Mouse (Mus musculus) liver, adult 2 months (tissue): Measurements from ENCODE around the gene Ldhc.

Source experiments
- CTCF ChIP-seq: fragments of 200-500 bp; IDR thresholded peaks from 2 replicates; pipeline ENCODE4 v1.5.1; 2011; ENCODE audit warnings: low read depth, low read length, control low read depth
- POLR2A ChIP-seq: fragments of 200-500 bp; IDR thresholded peaks from 2 replicates; pipeline ENCODE4 v1.6.1; 2011; ENCODE audit warnings: low read length, control low read depth; ENCODE audit not compliant: insufficient read depth; ENCODE audit errors: extremely low read depth

GRCm38 (mm10) chr7:46895511-46895910 lies 34.5 kb downstream of the Ldhc start:
- TF ChIP-seq CTCF (no peak), POLR2A (no peak)
